Comparison of ENCODE assay signal across 8 mouse cellular contexts in genomic region chr9:45839139-45839981, GRCm38 (mm10). TPM values are rescaled to one million over a fixed set of nuclear protein-coding genes. Genes with fewer than 3 reads are reported as not detected.
DNase-seq lines count a peak whose midpoint lies in the region; ATAC-seq and TF ChIP-seq lines count a peak whose summit lies in the region.

No protein-coding gene starts in this region.

- H3K79me3 ChIP-seq in C2C12 (ENCODE audit: low read depth), result peaks cover 36% of the 10 kb centered on the region

- H3K9me3 ChIP-seq in forebrain, embryonic 16.5 days (ENCODE audit: control insufficient read depth, low read length), result no peaks in the 10 kb centered on the region
- H3K9me3 ChIP-seq in intestine, postnatal 0 days (ENCODE audit: control insufficient read depth), result no peaks in the 10 kb centered on the region
- H3K9me3 ChIP-seq in stomach, postnatal 0 days (ENCODE audit: control insufficient read depth, low read length), result no peaks in the 10 kb centered on the region

- H3K36me3 ChIP-seq in C2C12 (ENCODE audit: control insufficient read depth, insufficient read depth), result no peaks in the 10 kb centered on the region
- H3K36me3 ChIP-seq in forebrain, embryonic 16.5 days (ENCODE audit: control insufficient read depth, insufficient read depth), result no peaks in the 10 kb centered on the region
- H3K36me3 ChIP-seq in intestine, postnatal 0 days (ENCODE audit: control insufficient read depth, insufficient read depth), result no peaks in the 10 kb centered on the region
- H3K36me3 ChIP-seq in stomach, postnatal 0 days (ENCODE audit: control insufficient read depth, insufficient read depth, low read length), result no peaks in the 10 kb centered on the region

- no peaks in the 10 kb centered on the region for H3K27me3 ChIP-seq in C2C12 (ENCODE audit: control insufficient read depth, insufficient read depth, insufficient read length)
- H3K27me3 ChIP-seq in forebrain, embryonic 16.5 days (replicated peaks; ENCODE audit: control insufficient read depth, insufficient read depth, low read length), result no peaks in the 10 kb centered on the region
- H3K27me3 ChIP-seq in intestine, postnatal 0 days (replicated peaks; ENCODE audit: control insufficient read depth, insufficient read depth, low read length), result no peaks in the 10 kb centered on the region
- H3K27me3 ChIP-seq in stomach, postnatal 0 days (ENCODE audit: control insufficient read depth, insufficient read depth, low read length), result no peaks in the 10 kb centered on the region

- TF ChIP-seq EP300 in stomach, postnatal 0 days (optimal IDR thresholded peaks at IDR 0.05), result no peak

- H3K4me1 ChIP-seq in forebrain, embryonic 16.5 days (replicated peaks; ENCODE audit: control insufficient read depth, insufficient read depth, low read length), result peaks cover 31% of the 10 kb centered on the region
- H3K4me1 ChIP-seq in intestine, postnatal 0 days (replicated peaks; ENCODE audit: control insufficient read depth, insufficient read depth, low read length), result peaks cover 4% of the 10 kb centered on the region; the same call in 1 of the 2 replicates
- H3K4me1 ChIP-seq in stomach, postnatal 0 days (replicated peaks; ENCODE audit: control insufficient read depth, insufficient read depth), result peaks cover 8% of the 10 kb centered on the region; the same call in 1 of the 2 replicates

- H3K79me2 ChIP-seq in C2C12 (ENCODE audit: control insufficient read depth, insufficient read depth), result peaks cover 59% of the 10 kb centered on the region

- peak overlapping the region; percentile 49; the same call in 1 of the 2 replicates for H3K27ac ChIP-seq in forebrain, embryonic 16.5 days (ENCODE audit: low read length)
- no peak overlapping the region for H3K27ac ChIP-seq in intestine, postnatal 0 days (ENCODE audit: low read depth, low read length)
- H3K27ac ChIP-seq in stomach, postnatal 0 days (replicated peaks), result peak overlapping the region; percentile 49; the same call in 1 of the 2 replicates

- H3K9ac ChIP-seq in forebrain, embryonic 16.5 days (replicated peaks; ENCODE audit: low read depth, low read length), result peak overlapping the region; percentile 93
- peak overlapping the region; percentile 79 for H3K9ac ChIP-seq in intestine, postnatal 0 days (ENCODE audit: low read depth, low read length)
- H3K9ac ChIP-seq in stomach, postnatal 0 days (ENCODE audit: low read length), result peak overlapping the region; percentile 84

- TF ChIP-seq CTCF in C2C12 (IDR thresholded peaks at IDR 0.05; ENCODE audit: control insufficient read depth, insufficient read depth, insufficient read length), result no peak
- no peak for TF ChIP-seq CTCF in intestine, postnatal 0 days (IDR thresholded peaks at IDR 0.05; ENCODE audit: low read depth)
- no peak for TF ChIP-seq CTCF in stomach, postnatal 0 days (IDR thresholded peaks at IDR 0.05; ENCODE audit: low read depth)

- WGBS in forebrain, embryonic 16.5 days, result 10% methylated on average over 17 of the region's 17 CpGs
- 17% methylated on average over 17 of the region's 17 CpGs for WGBS in intestine, postnatal 0 days
- 12% methylated on average over 16 of the region's 17 CpGs for WGBS in stomach, postnatal 0 days

- H3ac ChIP-seq in C2C12 (ENCODE audit: control insufficient read depth, insufficient read length, low read depth), result peak overlapping the region; percentile 83

- peak overlapping the region; percentile 59 for H3K4me2 ChIP-seq in forebrain, embryonic 16.5 days (ENCODE audit: low read length)
- peak overlapping the region; percentile 94 for H3K4me2 ChIP-seq in intestine, postnatal 0 days (replicated peaks; ENCODE audit: low read depth)
- peak overlapping the region; percentile 95 for H3K4me2 ChIP-seq in stomach, postnatal 0 days (replicated peaks; ENCODE audit: low read depth)

- peak overlapping the region; percentile 61 for H3K4me3 ChIP-seq in C2C12 (ENCODE audit: insufficient read depth, poor library complexity, severe bottlenecking)
- peak overlapping the region; percentile 93 for H3K4me3 ChIP-seq in forebrain, embryonic 16.5 days (replicated peaks; ENCODE audit: low read length)
- peak overlapping the region; percentile 89 for H3K4me3 ChIP-seq in intestine, postnatal 0 days (ENCODE audit: low read depth, low read length)
- peak overlapping the region; percentile 85 for H3K4me3 ChIP-seq in stomach, postnatal 0 days (ENCODE audit: low read depth, low read length)

- no peak for ATAC-seq in forebrain, embryonic 16.5 days
- peak; percentile 19 for ATAC-seq in intestine, postnatal 0 days
- peak; percentile 37 for ATAC-seq in stomach, postnatal 0 days (ENCODE audit: low FRiP score, low TSS enrichment)

- DNase-seq in Muller cell, postnatal 12 days (ENCODE audit: inconsistent ontology term), result peak; percentile 36
- peak; percentile 49 for DNase-seq in lung, postnatal 10 days
- peak; percentile 45 for DNase-seq in stomach, postnatal 0 days (ENCODE audit: low spot score)
- no peak for DNase-seq in right cerebral cortex, adult 2 months (ENCODE audit: low spot score in 2 of 2)
- no peak for DNase-seq in spleen, postnatal 14 days (ENCODE audit: low spot score in 2 of 2)

TF ChIP-seq in C2C12, 6 proteins besides CTCF, POLR2A, EP300 and RAD21:
- TF ChIP-seq MAX (IDR thresholded peaks at IDR 0.05) (no peak), MYOD1 (IDR thresholded peaks at IDR 0.05; ENCODE audit: control insufficient read depth, insufficient read length, low read depth) (no peak), CEBPB (IDR thresholded peaks at IDR 0.05; ENCODE audit: low read depth) (no peak), FOSL1 (IDR thresholded peaks at IDR 0.05; ENCODE audit: insufficient read depth, low read length, poor library complexity, severe bottlenecking) (no peak), USF1 (IDR thresholded peaks at IDR 0.05; ENCODE audit: low read depth) (no peak), MYOG (IDR thresholded peaks at IDR 0.05; ENCODE audit: control insufficient read depth, extremely low read depth, insufficient read length) (no peak)

RNA-seq across cellular contexts. Expression of gene Bace1, which starts 1.0 kb away (rescaled TPM):
- 9.9 TPM for polyA plus RNA-seq in C2C12 (2012; fragmentation: generic; extraction: Trizol)
- 46.9 and 51.7 TPM in 2 replicates for polyA plus RNA-seq in forebrain, embryonic 16.5 days (2015; fragmentation: Nextera tagmentation; extraction: Ambion mirVana)
- 10.1 and 10.7 TPM in 2 replicates for polyA plus RNA-seq in intestine, postnatal 0 days (2015; fragmentation: Nextera tagmentation; extraction: Ambion mirVana)
- polyA plus RNA-seq in stomach, postnatal 0 days (2015; fragmentation: Nextera tagmentation; extraction: Ambion mirVana), result 12.8 and 13.3 TPM in 2 replicates

RNA-seq across cellular contexts. Expression of gene Cep164, which starts 10.9 kb away (rescaled TPM):
- polyA plus RNA-seq in C2C12 (2012; fragmentation: generic; extraction: Trizol), result 12.7 TPM
- 11.6 and 17.9 TPM in 2 replicates for polyA plus RNA-seq in forebrain, embryonic 16.5 days (2015; fragmentation: Nextera tagmentation; extraction: Ambion mirVana)
- polyA plus RNA-seq in intestine, postnatal 0 days (2015; fragmentation: Nextera tagmentation; extraction: Ambion mirVana), result 12.4 and 15.5 TPM in 2 replicates
- 12.9 TPM in 2 replicates for polyA plus RNA-seq in stomach, postnatal 0 days (2015; fragmentation: Nextera tagmentation; extraction: Ambion mirVana)

Comparison
In these comparisons a context has a peak if more than half of its experiments do, and no peak if none do; other contexts are left out.
1. DNase-seq: peak in Muller cell, postnatal 12 days (single experiment), lung, postnatal 10 days (single experiment) and stomach, postnatal 0 days (single experiment); none in right cerebral cortex, adult 2 months (0 of 2) and spleen, postnatal 14 days (0 of 2).
2. Peak in every context shown above with its lines, with median percentiles within 50 percentile points of each other: H3K4me3 ChIP-seq, H3K4me2 ChIP-seq and H3K9ac ChIP-seq.